Mouse (Mus musculus) thymus, postnatal 25 days (tissue): ENCODE data around the gene Edil3.
"Not testable (repeated sequence)": the region's sequence is repeated elsewhere in the genome, so short reads cannot be mapped to it uniquely, and the experiment has no call there.

Experiments
- DNase-seq: peaks from one replicate; pipeline ENCODE4 v3.0.0; 2022

The Edil3 gene

DNA sequence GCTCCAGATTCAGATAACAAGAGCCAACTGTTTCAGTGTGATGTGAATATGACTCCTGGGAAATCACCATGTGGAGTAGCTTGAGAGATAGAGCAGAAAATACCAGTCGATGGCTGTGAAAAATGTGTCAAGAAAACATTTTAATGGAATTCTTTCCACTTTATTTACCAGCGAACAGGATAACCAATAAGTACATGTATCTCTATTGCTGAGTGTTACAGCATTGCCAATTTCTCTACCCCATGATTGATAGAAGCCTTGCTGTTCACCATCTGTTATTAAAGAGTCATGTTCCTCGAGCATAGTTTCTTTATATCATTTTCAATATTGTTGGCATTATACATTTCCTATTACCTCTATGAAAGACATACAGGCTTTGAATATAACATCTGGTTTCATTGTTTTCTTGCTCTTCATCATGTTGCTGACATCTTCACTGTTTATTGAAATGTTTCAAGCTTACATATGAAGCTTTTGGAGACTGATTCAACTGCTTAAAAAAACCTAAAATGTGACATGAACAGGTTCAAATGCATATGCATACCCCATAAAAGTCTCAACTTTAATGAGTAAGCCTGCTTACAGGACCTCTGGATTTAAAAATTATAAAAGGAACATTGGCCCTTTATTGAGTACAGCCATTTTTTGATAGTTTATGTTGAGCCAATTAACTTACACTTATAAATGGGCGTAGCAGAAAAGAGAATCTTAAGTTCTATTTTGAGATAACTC is 186.6 kb downstream of the Edil3 start:
- no peak for DNase-seq

DNA sequence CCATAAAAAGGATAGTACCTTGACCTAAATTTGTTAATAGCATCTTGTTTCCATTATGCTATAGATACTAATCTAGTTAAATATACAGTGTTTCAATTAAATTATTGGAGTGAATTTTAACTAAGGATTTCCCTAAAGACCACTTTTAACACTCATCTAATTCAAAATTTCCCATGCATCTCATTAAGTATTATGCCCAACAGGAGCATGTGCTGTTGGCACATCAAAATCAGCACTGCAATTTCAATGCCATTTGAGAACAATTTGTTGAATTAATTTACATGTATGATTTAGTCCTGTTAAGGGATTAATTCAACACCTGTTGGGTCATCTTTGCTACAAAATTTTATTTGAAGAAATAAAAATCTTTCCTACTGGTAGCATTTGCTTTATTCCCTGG is 191.2 kb downstream of the Edil3 start:
- DNase-seq, result no peak

DNA sequence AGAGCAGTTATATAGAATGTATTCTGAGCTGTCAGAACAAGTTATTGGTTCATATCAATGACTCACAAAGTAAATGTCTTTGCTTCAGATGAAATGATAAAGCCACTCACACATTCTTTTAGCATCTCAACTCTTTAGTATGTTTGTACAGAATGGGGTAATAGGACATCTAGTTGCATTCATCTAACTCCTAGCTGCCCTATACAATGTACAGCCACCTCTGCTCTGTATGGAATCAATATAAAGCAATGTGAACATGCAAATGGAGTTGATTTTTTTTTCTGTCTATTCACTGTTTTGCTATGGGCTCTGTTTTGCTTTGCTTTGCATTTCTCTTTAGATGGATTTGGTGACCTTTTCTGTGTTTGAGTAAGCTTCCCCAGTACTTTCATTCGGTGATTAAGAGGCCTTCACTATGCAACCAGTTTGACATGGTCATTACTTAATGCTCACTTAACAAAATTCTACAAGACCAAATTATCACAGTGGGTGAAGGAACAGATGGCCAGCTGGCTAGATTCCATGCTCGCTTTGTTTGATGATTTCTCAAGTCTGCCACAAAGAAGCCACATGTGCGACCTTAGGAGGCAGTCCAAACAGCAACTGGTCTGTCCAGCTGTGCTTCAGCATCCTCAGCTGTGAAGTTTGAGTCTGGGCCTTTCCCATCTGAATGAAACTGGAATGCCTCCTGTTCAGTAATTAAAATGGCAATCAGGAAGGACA is 208.7 kb downstream of the Edil3 start:
- DNase-seq, result no peak

DNA sequence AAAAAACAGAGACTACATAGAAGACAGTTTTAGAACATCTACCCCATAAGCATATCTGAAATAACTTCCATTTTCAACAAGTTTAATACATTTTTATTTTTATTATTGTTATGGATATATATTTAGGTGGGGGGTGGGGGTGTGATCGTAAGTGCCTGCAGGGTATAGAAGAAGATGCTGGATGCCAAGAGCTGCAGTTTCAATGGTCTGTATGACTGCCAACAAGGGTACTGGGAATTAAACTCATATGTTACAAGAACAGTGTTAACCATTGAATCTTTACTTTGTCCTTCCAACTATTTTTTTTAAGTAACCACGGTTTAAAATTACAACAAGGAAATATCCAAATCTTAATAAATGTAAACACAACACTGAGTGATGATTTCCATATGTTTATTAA is 214.4 kb downstream of the Edil3 start:
- DNase-seq, result no peak

DNA sequence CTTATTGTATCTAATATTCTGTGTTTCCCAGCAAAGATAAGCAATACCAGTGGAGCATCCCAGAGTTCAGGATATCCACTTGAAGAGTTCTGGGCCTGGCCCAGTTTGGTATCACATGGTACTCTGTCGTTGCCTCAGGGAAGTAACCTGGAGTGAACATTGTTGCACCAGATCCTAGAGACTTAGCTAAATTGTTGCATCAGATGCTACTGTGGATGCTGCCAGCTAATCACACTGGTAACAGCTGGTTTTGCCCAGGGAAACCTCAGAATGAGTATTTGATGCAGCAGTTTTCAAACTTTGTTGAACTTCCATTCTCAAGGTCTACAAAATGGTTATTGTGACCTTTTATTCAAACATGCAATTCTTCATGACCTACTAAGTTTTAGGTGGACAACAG is 220.2 kb downstream of the Edil3 start:
- no peak for DNase-seq

DNA sequence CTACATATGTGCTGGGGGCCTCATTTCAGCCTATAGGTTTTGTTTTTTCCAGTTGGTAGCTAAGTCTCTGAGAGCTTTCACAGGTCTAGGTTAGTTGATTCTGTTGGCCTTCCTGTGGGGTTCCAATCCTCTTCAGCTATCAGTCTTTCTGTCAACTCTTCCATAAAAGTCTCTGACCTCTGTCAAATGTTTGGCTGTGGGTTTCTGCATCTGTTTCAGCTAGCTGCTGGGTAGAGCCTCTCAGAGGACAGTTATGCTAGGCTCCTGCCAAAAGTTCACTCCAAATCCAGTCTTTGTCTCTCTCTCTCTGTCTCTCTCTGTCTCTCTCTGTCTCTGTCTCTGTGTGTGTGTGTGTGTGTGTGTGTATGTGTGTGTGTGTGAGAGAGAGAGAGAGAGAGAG is 248.9 kb downstream of the Edil3 start:
- DNase-seq, result not testable (repeated sequence)

DNA sequence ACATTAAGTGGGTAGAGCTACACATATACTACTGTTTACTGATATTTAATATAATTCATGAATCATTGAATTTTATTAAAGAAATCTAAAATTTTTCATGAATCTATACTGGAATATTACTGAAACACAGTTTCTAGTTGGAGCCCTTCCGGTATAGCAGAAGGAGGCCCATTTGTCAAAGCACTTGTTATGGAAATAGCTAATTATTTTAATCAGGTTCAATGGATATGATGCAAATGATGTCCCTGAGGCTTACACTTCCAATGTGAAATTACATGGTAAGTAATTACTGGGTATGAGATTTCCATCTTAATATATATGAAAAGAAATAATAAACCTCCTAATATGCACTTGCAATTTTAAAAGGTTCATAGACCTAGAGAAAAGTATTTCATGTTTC is 254.9 kb downstream of the Edil3 start:
- DNase-seq, result no peak

DNA sequence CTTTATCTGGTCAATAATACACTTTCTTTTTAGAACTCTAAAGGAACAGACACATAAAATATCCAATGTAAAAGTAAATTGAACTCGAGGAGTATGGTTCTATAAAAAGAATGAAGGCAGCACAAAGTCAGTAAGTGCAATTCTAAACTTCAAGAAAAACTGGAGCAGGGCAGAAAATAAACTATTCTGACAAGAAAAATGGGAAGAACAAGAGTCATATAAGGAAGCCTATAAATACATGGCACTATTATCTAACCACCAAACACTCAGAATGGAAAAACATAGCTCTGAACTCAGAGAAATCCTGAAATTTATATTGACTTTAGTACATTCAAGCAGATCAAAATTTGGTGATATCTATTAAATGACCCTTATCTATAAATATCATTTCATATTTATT is 284.6 kb downstream of the Edil3 start:
- no peak for DNase-seq

DNA sequence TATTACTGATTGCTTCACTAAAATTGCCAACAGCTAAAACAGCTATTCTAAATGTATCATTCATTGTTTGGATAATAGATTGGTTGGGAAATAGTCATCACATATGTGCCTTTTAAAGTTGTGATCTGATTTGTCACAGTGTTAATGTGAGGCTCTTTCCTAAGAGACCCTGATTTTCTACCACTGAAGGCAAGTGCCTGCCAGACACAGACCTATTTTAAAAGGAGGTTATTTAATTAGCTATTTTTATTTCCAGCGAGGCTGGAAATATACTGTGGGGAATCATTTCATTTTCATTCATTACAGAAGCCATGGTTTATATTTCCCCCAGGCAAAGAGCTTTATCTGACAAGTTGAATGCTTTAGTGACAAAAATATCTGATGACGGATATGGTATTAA is 296.3 kb downstream of the Edil3 start:
- no peak for DNase-seq

DNA sequence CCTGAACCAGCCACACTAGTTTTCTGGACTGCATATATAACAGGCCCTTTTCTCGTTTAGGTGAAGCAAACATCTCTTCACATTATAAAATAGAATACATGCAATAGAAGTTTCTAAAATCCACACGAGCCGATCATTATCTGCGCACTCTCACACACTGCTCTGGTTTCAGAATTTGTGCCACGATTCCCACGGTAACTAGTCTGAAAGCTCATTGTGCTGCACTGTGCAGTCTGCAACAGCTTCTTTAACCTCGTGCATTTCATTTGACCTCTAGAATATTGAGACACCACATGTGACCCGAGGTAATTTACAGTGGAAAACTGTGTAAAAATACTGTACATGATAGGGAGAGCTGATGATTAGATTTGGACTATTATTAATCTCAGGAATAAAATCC is 298.5 kb downstream of the Edil3 start:
- DNase-seq, result no peak

DNA sequence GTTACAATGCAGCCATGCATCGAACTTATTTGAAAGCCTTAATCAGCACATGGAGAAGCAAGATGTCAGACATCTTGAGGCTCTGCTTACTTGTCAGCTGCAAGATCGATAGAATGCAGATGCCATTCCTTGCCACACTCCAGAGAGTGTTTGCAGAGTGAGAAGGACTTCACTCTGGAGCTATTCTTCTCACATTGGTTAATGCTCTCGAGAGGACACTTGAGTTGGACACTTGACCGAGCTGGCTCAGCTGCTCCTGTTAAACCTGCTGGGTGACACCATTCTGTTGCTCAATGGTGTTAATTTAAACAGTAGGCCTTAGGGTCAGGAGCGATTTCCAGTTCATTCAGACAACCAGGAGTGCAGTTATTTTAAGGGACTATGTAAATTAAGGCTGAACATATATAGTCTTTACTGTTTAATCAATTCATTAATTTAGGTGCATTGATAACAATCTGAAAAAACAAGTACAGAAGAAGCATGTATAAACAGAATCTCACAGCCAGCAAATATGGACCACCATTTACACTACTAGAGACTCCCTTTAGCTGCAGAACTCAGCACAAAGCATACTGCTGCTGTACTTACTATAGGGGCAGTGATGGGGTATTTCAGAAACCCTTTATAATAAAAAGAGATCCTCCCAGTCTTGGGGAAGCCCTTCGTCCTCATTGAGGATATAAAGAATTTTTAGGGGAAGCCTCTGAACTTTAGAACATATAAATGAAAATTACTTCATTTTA is 301.4 kb downstream of the Edil3 start:
- no peak for DNase-seq

DNA sequence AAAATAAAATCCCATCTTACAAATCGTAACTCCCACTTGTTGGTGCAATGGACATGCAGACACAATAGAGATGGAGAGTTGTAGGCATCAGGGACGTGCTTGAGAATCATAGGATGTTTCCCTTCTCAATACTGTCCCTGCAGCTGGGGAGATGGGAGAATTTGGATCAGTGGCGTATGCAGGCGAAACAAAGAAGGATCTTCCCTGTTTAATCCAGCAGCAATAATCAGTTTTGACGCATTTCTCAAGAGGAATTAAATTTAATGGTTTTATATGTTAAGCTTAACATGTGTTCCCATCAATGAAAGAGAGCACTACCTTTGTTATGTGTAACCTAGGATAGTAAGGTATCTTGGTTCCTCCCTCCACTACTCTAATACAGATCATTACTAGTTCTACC is 302.1 kb downstream of the Edil3 start:
- DNase-seq, result no peak

DNA sequence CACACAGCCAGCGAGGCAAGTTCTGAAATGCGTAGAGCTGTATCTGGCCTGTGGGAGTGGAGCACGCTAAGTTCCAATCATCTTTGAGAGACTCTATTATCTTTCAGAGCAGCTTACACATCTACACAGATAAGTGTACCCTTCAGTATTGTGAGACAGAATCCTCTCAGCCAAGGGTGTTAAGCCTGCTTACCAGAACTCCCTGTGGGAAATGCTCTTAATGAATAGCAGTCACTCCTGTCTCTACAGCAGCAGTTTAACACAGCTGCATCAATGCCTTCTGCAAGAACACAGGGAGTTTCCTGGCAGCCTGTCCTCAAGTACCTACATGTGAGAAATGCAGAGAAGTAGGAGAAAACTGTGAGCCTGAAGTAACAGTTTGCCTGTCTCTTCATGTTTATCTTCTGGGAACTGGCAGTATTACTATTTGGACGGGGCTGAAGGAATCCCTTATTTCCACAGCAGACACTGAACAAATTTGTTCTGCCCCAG is 324.8 kb downstream of the Edil3 start:
- no peak for DNase-seq

DNA sequence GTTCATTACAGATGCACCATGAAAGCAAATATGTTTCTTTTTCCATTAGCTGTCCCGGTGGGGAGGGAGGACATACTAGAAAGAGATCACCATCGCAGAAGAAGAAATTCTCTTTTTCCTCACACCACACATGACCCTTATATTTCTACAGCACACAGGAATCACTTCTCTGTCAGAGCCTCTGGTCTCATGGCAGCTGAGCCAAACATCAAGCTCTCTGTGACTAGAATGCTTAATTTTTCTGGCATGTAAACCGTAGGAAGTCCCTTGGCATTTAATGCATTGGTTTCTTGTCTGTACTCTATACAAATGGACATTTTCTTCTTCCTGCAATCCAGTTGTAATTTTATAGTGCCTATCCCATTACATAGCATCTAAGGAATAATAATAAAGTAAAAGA is 330.6 kb downstream of the Edil3 start:
- DNase-seq, result no peak

DNA sequence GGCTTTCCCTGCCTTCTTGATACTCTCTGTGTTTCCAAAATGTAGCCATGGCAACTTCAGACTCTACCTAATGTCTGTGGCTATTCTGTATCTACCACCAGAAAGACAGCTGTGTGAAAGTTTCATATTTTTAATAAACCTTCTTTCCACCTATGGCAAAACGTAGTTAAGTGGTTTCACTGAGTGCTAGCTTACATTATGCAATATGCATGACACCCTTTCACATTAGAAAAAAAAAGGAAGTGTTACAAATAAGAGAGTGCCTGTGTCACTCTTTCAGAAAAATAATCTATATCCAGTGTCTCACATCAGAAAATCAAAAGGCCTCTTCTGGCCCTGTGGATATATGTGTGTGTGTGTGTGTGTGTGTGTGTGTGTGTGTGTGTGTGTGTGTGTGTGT is 346.7 kb downstream of the Edil3 start:
- DNase-seq, result no peak

DNA sequence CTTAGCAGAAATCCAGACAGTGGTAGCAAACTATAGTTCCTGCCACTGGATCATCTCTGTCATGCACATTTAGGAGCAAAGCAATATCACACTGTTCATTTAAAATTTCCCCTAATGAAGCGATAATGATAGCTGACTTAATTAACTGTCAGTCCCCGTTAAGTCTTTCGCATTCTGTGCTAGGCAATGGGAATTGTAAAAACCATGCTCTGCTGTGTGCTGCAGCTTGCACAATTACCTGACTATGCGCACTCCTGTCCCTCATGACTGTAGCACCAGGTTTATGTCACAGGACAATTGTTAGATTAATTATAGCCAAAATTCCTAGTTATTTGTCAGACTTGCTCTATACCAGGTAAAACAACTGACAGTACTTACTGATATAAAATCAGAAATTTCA is 348.8 kb downstream of the Edil3 start:
- DNase-seq, result no peak

DNA sequence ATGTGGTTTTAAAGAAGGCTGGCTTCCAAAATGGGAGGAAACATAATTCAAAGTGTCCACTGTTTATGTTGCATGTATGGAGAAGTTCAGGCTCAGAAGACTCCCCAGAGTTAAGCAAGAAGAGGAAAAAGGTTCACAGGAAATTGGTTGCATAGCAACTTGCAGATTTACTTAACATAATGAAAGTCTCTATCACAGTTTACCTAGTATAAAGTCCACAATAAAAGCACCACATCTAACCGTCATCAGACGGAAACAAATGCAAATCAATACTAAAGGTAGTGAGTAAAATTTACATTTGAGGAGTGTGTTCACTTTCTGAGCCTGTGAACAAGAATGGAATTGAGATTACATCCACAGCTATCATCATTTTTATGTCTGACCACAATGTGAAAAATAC is 353.9 kb downstream of the Edil3 start:
- no peak for DNase-seq

DNA sequence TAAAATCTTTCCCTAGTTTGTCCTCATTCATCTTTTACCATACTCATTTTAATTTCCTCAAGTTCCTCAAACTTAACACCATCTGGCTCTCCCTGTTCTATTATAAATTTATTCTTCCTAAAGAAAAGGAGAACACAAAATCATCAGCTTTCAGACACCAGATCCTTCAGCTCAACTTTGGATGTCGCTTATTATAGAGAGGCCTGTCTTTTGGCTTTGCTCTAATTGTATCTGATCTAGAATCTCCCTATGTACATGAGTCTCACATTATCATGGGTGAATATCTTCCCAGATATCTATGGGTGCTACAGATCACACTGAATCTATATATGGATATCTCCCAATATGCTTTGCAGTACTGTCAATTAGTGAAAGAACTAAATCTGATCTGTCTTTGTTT is 367.8 kb downstream of the Edil3 start:
- no peak for DNase-seq

DNA sequence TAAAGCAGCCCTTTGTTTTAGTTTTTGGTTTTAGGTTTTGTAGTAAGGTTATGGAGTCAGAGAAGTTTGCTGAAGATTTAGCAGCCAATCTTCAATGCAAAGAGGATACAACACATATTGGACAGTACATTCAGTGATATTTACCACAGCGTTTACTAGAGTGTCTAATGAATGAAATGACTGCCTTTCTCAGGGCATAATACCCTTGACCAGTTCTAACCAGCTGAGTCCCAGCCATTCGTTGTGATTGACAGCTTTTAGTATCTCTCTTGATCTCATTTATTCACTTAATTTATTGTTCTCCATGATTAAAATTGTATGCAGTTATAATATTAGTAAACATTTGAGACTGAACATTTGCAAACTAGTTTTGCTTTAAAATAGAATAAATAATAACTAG is 375.7 kb downstream of the Edil3 start:
- no peak for DNase-seq

DNA sequence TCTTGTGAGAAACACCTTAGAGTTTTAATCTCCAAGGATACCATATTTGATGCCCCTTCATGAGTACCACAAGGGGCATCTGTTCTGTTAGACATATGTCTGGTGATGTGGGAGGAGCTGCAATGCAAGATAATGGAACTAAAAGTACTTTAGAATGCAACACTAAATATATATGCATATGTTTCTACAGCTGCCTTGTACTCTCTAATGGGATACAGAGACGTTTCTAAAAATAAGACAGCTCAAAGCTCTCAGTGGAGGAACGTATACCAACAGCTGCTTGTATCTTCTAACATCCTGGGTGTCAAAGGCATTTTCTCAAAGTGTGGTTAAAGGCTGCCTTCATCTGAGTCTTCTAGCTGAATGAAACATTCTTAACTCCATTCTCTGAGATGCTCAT is 378.0 kb downstream of the Edil3 start:
- DNase-seq, result no peak

DNA sequence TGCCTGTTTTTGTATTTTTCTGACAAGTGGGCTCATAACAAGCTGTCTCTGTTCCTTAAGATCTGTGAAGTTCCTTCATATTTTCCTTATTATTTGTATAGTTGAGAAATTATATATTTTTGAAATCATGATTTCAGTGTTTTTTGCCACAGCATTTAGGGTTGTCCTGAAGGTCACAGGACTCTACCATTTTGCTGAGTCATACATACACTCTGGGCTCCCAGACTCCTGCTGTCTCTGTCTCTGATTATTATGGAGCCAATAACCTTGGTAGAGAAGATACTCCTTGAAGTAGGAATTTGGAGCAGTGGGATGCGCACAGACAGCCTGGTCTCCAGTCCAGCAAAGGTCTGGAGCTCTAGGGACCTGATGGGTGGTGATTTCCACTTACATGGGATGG is 416.8 kb downstream of the Edil3 start:
- DNase-seq, result no peak

DNA sequence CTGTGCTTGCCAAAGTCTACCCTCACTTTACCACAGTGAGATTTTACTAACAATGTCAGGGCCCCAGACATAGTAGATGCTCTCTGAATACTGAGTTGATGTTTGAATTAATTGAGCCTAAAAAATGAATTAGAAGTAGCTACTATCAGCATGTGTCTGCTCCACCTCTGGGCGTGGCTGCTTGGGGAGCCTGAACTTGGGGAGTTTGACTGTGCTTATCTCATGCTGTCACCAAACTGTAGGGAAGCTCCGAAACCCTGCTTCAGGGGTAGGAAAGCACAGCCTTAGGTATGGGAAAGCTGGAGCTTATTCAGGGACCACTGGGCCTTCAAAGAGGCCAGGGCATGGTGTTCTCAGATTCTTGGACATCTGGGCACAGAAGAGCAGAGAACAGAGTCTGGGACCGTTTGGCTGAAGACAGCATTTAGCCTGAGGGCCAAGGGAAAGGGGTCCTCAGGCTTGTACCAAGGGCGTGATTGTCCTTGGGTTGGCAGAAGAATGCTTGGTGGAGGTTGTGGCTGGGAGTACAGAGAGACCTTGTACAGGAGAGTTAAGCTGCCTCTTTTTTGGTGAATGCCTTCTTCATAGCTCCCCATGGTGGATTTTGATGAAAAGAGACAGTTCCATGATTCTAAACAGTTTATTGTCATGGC is 432.8 kb downstream of the Edil3 start:
- DNase-seq, result no peak

DNA sequence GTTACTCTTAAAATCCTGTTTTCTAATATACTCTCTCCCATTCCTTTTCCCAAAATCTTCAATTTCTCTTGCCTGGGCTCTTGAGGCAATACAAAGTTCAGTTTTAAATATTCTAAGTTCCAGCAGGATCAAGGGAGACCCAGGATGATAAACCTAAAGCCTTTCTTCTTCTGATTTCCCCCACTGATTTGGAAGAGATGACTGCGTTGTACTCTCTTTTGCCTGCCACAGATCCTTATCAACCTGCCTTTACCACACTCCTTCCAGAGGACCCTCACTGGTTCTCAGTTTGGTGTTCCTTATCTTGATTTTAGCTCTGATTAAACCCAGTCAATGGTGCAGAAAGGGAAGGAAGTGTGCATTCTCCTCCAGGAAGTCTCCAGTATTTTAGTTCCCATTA is 435.6 kb downstream of the Edil3 start:
- no peak for DNase-seq
